Mouse (Mus musculus): ENCODE data around the gene Cdc42se1.

The Cdc42se1 gene

DNA sequence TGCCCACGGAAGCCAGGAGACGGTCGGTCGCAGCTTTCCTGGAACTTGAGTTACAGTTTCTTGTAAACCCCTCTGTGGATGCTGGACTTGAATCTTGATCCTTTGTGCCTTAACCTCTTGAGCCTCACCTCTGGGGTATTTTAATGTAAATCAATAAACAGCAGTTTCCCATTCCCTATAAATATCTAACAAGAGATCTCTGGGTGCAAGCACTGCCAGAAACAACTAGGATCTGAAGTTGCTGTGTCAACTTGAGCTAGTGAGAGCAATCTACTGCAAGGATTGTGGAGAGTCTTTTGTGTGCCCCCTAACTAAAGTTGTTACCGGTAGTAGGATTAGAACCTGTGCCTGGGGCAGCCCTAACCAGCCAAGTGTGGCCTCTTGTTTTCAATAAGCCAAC, 56.9 kb downstream of the Cdc42se1 start:
- no peak for DNase-seq (ENCODE audit: low spot score)

Measured in embryo, embryonic 10 days (tissue).